Mouse (Mus musculus) large intestine, adult 2 months (tissue): ENCODE data around the gene Col24a1. TPM values are rescaled to one million over a fixed set of nuclear protein-coding genes. Genes with fewer than 3 reads are reported as not detected.

Source experiments
- DNase-seq: peaks from one replicate; pipeline ENCODE4 v3.0.0-alpha.2; 2012; ENCODE audit warnings: low read depth, low spot score
- WGBS: fragments of 180-500 bp; shearing (Covaris S2); methylation state at CpG from one replicate; pipeline ENCODE4 v1.1.7; 2018; 5-methylcytosine and 5-hydroxymethylcytosine counted together
- polyA plus RNA-seq: library from polyadenylated mRNA; depleted of rRNA; stranded (reverse); fragments of >200 nt; gene quantifications from 2 replicates; pipeline ENCODE4 v1.2.3, GENCODE M21; 2012

Gene Col24a1
- polyA plus RNA-seq, 1 experiment, result 0.24 TPM

DNA sequence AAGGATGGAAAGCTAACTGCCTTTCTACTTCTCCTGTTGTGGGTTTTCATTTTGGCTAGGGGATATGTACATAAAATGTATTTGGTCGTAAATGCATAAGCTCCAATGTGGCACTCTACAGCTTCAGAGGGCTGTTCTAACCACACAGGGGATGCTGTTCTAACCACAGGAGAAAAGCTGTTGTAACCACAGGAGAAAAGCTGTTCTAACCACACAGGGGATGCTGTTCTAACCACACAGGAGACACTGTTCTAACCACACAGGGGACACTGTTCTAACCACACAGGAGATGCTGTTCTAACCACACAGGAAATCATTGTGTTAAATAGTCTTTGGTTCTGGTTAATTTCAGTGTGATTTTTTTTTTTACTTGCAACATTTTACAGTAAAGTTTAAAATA, 245.6 kb downstream of the Col24a1 start:
- 76% methylated on average over 1 of the region's 1 CpGs for WGBS
- DNase-seq, result no peak

- DNase-seq, result no peak
- 73% methylated on average over 10 of the region's 10 CpGs for WGBS
Observed at GRCm38 (mm10) chr3:145548441-145549415, 256.5 kb downstream of the Col24a1 start.

- DNase-seq, result no peak
- WGBS, result 82% methylated on average over 3 of the region's 3 CpGs
Observed at GRCm38 (mm10) chr3:145550216-145550615, 257.9 kb downstream of the Col24a1 start.

DNA sequence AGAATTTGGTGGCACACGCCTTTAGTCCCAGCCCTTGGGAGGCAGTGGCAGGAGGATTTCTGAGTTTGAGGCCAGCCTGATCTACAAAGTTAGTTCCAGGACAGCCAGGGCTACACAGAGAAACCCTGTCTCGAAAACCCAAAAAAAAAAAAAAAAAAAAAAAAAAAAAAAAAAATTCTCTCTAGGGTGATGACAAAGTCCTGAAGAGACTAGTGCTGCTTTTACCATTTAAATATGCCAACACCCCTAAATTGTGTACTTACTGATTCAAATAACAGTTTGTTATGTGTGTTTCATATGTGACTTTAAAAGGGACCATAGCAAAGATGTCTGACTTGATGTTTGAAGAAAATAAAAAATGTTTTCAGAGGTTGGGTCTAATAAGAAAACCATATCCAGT, 262.1 kb downstream of the Col24a1 start:
- 79% methylated on average over 2 of the region's 2 CpGs for WGBS

GRCm38 (mm10) chr3:145556206-145556605, 263.9 kb downstream of the Col24a1 start:
- peak; percentile 11 for DNase-seq
- WGBS, result 55% methylated on average over 10 of the region's 10 CpGs

More for the DNA sequence above, 262.1 kb downstream of the Col24a1 start:
- no peak for DNase-seq

DNA sequence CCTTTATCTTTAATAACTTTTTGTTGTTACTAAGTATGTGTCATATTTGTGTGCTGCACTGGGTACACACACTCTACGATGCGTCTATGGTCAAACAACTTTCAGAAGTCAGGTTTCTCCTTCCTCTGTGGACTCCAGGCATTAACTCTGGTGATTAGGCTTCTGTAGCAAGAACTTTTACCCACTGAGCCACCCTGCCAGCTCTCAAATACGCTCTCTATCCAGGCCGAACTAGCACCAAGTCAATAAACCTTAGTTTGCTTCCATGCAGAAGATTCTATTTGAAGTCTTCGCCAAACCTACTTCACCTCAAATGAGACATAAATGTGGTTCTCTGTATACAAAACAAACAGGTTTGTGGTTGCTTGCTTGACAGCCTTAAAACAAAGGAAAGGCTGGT, 267.4 kb downstream of the Col24a1 start:
- DNase-seq, result no peak
- WGBS, result 59% methylated on average over 5 of the region's 5 CpGs

DNA sequence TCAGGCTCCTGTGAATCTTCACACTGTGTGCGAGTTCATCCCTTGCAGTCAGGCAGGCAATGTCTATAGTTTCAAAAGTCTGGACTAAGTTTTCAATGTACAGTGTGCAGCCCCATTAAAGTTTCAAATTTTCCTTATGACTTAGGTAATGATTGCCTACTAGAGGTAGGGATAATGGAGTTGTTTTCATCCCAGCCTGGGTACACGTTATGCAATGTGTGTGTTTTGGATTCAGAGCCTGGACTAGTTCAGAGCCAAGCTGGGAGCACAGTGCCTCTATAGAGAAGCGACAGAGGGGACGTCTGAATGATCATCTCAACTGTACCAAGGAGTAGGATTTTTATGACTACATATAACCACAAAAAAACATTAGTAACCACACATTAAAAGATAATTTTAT, 267.8 kb downstream of the Col24a1 start:
- WGBS, result 32% methylated on average over 4 of the region's 4 CpGs

GRCm38 (mm10) chr3:145574468-145574867, 282.2 kb downstream of the Col24a1 start:
- WGBS, result 80% methylated on average over 3 of the region's 3 CpGs
- no peak for DNase-seq

More for the DNA sequence above, 267.8 kb downstream of the Col24a1 start:
- DNase-seq, result no peak

- WGBS, result 85% methylated on average over 7 of the region's 7 CpGs
- no peak for DNase-seq
Observed at GRCm38 (mm10) chr3:145575340-145575739, 283.1 kb downstream of the Col24a1 start.

DNA sequence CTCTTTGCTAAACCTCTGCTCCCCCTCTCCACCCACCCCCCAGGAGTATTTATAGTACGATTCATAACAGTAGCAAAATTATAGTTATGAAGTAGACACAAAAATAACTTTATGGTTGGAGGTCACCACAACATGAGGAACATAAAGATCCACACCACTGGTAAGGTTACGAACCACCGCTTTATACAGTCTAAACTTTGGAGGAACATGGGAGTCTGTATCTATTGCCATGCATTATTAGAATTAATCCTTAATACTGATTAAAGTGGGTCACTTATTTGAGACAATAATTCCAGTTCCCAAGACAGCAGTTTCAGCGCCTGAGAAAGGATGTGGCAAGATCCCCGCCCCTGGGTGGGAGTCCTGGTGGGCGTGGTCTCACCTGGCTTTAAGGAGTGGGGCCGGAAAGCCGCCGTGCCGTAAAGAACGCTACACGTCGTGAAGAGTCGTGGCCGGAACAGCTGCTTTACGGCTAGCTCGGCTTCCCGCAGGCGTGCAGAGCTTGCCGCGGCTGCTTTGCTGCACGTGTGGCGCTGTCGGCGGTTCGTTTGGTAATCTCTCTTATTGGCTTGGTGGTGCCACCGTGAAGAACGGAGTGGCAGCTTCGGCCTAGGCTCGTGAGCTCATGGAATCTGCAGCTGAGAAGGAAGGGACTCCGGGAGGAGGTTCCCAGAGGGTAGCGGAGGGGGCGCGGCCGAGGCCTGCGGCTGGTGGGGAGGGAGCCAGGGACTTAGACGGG, 283.6 kb downstream of the Col24a1 start, which contains the start of gene Znhit6:
Znhit6 (plus strand) TSS at position 463 of the 739 bp plus-strand sequence.
- WGBS, result 5% methylated on average over 37 of the region's 37 CpGs
- DNase-seq, result peak; percentile 64

- DNase-seq, result no peak
- WGBS, result 0% methylated on average over 11 of the region's 11 CpGs
Observed at GRCm38 (mm10) chr3:145576482-145576822, 284.2 kb downstream of the Col24a1 start.

GRCm38 (mm10) chr3:145576876-145577275, 284.6 kb downstream of the Col24a1 start:
- WGBS, result 19% methylated on average over 15 of the region's 15 CpGs
- no peak for DNase-seq

- WGBS, result 62% methylated on average over 4 of the region's 4 CpGs
- DNase-seq, result no peak
Observed at GRCm38 (mm10) chr3:145583043-145583442, 290.8 kb downstream of the Col24a1 start.

- WGBS, result 29% methylated on average over 3 of the region's 3 CpGs
Observed at GRCm38 (mm10) chr3:145583522-145584200, 291.4 kb downstream of the Col24a1 start.

GRCm38 (mm10) chr3:145590562-145590961, 298.3 kb downstream of the Col24a1 start:
- WGBS, result 82% methylated on average over 4 of the region's 4 CpGs

More at GRCm38 (mm10) chr3:145583522-145584200, 291.4 kb downstream of the Col24a1 start:
- DNase-seq, result no peak

GRCm38 (mm10) chr3:145591841-145592542, 299.7 kb downstream of the Col24a1 start:
- WGBS, result 74% methylated on average over 6 of the region's 6 CpGs
- no peak for DNase-seq

More at GRCm38 (mm10) chr3:145590562-145590961, 298.3 kb downstream of the Col24a1 start:
- DNase-seq, result no peak

DNA sequence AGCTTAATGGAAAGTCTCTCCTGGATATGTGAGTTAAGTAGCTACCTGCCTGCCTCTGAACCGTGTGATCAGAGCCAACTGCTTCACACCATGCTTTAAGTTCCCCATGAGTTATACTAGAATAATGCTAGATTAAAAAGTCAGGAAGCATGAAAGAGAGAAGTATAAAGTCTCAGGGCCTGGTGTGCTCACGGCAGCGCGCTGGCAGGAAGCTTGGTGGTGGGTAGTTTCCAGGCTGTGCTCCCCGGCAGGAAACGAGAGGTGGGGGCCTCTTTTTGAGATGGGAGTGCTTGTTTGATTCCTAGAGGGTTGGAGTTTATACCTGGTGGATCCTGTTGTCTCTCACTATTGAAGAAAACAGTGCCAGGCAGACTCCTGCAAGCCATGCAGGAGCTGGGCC, 303.1 kb downstream of the Col24a1 start:
- no peak for DNase-seq
- 76% methylated on average over 6 of the region's 6 CpGs for WGBS

GRCm38 (mm10) chr3:145599059-145599458, 306.8 kb downstream of the Col24a1 start:
- 95% methylated on average over 7 of the region's 7 CpGs for WGBS

DNA sequence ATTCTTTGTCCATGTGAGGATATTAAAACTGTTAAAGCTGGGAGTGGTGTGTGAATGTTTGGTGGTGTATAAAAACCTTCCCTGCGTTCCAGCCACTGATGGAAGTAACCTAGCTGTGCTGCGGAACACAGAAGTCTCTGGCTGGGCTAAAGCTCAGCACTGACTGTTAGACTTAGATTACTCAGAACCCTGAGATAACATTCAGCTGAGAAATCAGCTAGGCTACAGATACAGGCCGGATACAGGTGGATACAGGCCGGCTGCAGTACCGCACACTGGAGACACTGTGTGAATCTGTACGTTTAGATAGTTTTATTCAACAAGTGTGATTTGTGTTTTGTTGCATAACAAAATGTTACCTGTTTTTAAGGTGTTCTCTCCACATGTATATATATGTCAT, 308.5 kb downstream of the Col24a1 start:
- 67% methylated on average over 6 of the region's 6 CpGs for WGBS
- no peak for DNase-seq

More at GRCm38 (mm10) chr3:145599059-145599458, 306.8 kb downstream of the Col24a1 start:
- no peak for DNase-seq
